Mouse (Mus musculus) brown adipose tissue, adult 24 weeks (tissue): Measurements from ENCODE around the gene Zdhhc1. TPM values are rescaled to one million over a fixed set of nuclear protein-coding genes. Genes with fewer than 3 reads are reported as not detected.

Experiments
- H3K27ac ChIP-seq: fragments of 200-500 bp; replicated peaks from 2 replicates; pipeline ENCODE4 v1.5.1; 2012; ENCODE audit warnings: low read depth, mild to moderate bottlenecking, low read length
- H3K4me1 ChIP-seq: fragments of 200-500 bp; 2 replicates; pipeline ENCODE4 v1.6.1; 2012; ENCODE audit warnings: low read length, mixed read lengths; ENCODE audit not compliant: control insufficient read depth, insufficient read depth, insufficient read length
- H3K4me3 ChIP-seq: fragments of 200-500 bp; 2 replicates; pipeline ENCODE4 v1.5.1; 2012; ENCODE audit warnings: low read depth, mild to moderate bottlenecking, low read length, moderate library complexity; ENCODE audit not compliant: insufficient read depth
- polyA plus RNA-seq: library from polyadenylated mRNA; stranded (reverse); fragments of >200 nt; gene quantifications from 2 replicates; pipeline ENCODE4 v1.2.4, GENCODE M21; 2012; ENCODE audit not compliant: missing spikeins, insufficient read depth, insufficient read length

The Zdhhc1 gene
- polyA plus RNA-seq, 1 experiment = 10.2 TPM

GRCm38 (mm10) chr8:105527110-105527509 lies 30.4 kb upstream of the Zdhhc1 start:
- Histone ChIP-seq H3K4me3 (no peak overlapping the region), H3K27ac (no peak overlapping the region), H3K4me1 (no peaks in the 10 kb centered on the region)

GRCm38 (mm10) chr8:105522890-105523289 lies 26.2 kb upstream of the Zdhhc1 start:
- Histone ChIP-seq H3K4me1 (peaks cover 5% of the 10 kb centered on the region; the same call in 1 of the 2 replicates), H3K27ac (no peak overlapping the region), H3K4me3 (no peak overlapping the region)

GRCm38 (mm10) chr8:105521995-105522769 lies 25.5 kb upstream of the Zdhhc1 start:
- no peak overlapping the region for H3K4me3 ChIP-seq
- H3K4me1 ChIP-seq = peaks cover 5% of the 10 kb centered on the region; the same call in 1 of the 2 replicates
- H3K27ac ChIP-seq = no peak overlapping the region

- Histone ChIP-seq H3K27ac (no peak overlapping the region), H3K4me3 (no peak overlapping the region), H3K4me1 (peaks cover 8% of the 10 kb centered on the region; the same call in 1 of the 2 replicates)
Measured at GRCm38 (mm10) chr8:105521061-105521460, 24.4 kb upstream of the Zdhhc1 start.

GRCm38 (mm10) chr8:105520521-105520920 lies 23.8 kb upstream of the Zdhhc1 start:
- Histone ChIP-seq H3K4me1 (peaks cover 8% of the 10 kb centered on the region; the same call in 1 of the 2 replicates), H3K27ac (no peak overlapping the region), H3K4me3 (no peak overlapping the region)

- no peak overlapping the region for H3K4me3 ChIP-seq
- H3K4me1 ChIP-seq = peaks cover 8% of the 10 kb centered on the region; the same call in 1 of the 2 replicates
- no peak overlapping the region for H3K27ac ChIP-seq
Measured at GRCm38 (mm10) chr8:105519591-105519990, 22.9 kb upstream of the Zdhhc1 start.

- peak within 1 kb of the TSS; percentile 55 for H3K4me3 ChIP-seq
- peaks cover 8% of the 10 kb centered on the region; the same call in 1 of the 2 replicates for H3K4me1 ChIP-seq
- no peak within 1 kb of the TSS for H3K27ac ChIP-seq
Measured at GRCm38 (mm10) chr8:105518436-105519313, 22.0 kb upstream of the Zdhhc1 start, which contains the start of gene Hsd11b2. Hsd11b2 (plus strand) TSS chr8:105518755.

GRCm38 (mm10) chr8:105517346-105517745 lies 20.6 kb upstream of the Zdhhc1 start:
- Histone ChIP-seq H3K4me1 (peaks cover 8% of the 10 kb centered on the region; the same call in 1 of the 2 replicates), H3K27ac (no peak overlapping the region), H3K4me3 (no peak overlapping the region)

GRCm38 (mm10) chr8:105516018-105516645 lies 19.4 kb upstream of the Zdhhc1 start:
- Histone ChIP-seq H3K27ac (no peak overlapping the region), H3K4me1 (peaks cover 8% of the 10 kb centered on the region; the same call in 1 of the 2 replicates), H3K4me3 (no peak overlapping the region; the same call in 1 of the 2 replicates)

GRCm38 (mm10) chr8:105514656-105515055 lies 18.0 kb upstream of the Zdhhc1 start:
- Histone ChIP-seq H3K4me3 (no peak overlapping the region), H3K4me1 (peaks cover 8% of the 10 kb centered on the region; the same call in 1 of the 2 replicates), H3K27ac (no peak overlapping the region)

GRCm38 (mm10) chr8:105514194-105514593 lies 17.5 kb upstream of the Zdhhc1 start:
- Histone ChIP-seq H3K4me1 (peaks cover 8% of the 10 kb centered on the region; the same call in 1 of the 2 replicates), H3K27ac (no peak overlapping the region), H3K4me3 (no peak overlapping the region)

GRCm38 (mm10) chr8:105509997-105510735 lies 13.5 kb upstream of the Zdhhc1 start:
- Histone ChIP-seq H3K27ac (no peak overlapping the region), H3K4me1 (peaks cover 10% of the 10 kb centered on the region), H3K4me3 (no peak overlapping the region)

GRCm38 (mm10) chr8:105508758-105509157 lies 12.1 kb upstream of the Zdhhc1 start:
- peaks cover 20% of the 10 kb centered on the region for H3K4me1 ChIP-seq
- H3K4me3 ChIP-seq = no peak overlapping the region
- no peak overlapping the region for H3K27ac ChIP-seq

GRCm38 (mm10) chr8:105506977-105507376 lies 10.3 kb upstream of the Zdhhc1 start:
- H3K27ac ChIP-seq = no peak overlapping the region
- no peak overlapping the region for H3K4me3 ChIP-seq
- peaks cover 20% of the 10 kb centered on the region for H3K4me1 ChIP-seq
